Mouse (Mus musculus) liver, adult 2 months (tissue): ENCODE data around the gene Gm21833.

Experiments used
- CTCF ChIP-seq: fragments of 200-500 bp; IDR thresholded peaks from 2 replicates; pipeline ENCODE4 v1.5.1; 2011; ENCODE audit warnings: low read depth, low read length, control low read depth
- POLR2A ChIP-seq: fragments of 200-500 bp; IDR thresholded peaks from 2 replicates; pipeline ENCODE4 v1.6.1; 2011; ENCODE audit warnings: low read length, control low read depth; ENCODE audit not compliant: insufficient read depth; ENCODE audit errors: extremely low read depth

DNA sequence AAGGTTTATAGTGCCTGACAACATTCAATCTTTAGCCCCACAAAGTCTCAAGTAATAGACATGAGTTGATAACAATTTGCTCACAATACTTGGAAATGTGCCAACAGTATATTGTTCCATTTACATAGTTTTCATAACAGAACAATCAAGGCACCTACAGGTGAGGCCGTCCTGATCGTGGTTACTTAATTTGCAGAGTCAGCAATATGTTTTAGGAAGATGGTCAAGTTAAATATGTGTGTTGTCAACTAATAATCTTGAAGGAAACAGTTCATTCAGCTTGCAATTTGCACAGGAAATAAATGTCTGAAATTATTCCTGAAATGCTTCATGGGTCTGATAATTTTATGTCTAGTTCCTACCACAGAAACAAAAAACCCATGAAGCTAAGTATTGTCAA, 27.6 kb downstream of the Gm21833 start:
- TF ChIP-seq CTCF, result no peak
- TF ChIP-seq POLR2A, result no peak
